Mouse (Mus musculus) brain, embryonic 14.5 days (tissue): ENCODE results near the gene Cnot10.

ENCODE experiments used
- CTCF ChIP-seq: fragments of 200-500 bp; IDR thresholded peaks from 2 replicates; pipeline ENCODE4 v1.5.1; 2012; ENCODE audit warnings: inconsistent platforms, mild to moderate bottlenecking, moderate library complexity, borderline replicate concordance; ENCODE audit not compliant: insufficient read depth, insufficient read length; ENCODE audit errors: extremely low read depth
- POLR2A ChIP-seq: fragments of 200-500 bp; IDR thresholded peaks from 2 replicates; pipeline ENCODE4 v1.6.1; 2012; ENCODE audit warnings: mild to moderate bottlenecking, inconsistent platforms, borderline replicate concordance; ENCODE audit not compliant: poor library complexity, insufficient read depth, insufficient read length, severe bottlenecking; ENCODE audit errors: extremely low read depth

DNA sequence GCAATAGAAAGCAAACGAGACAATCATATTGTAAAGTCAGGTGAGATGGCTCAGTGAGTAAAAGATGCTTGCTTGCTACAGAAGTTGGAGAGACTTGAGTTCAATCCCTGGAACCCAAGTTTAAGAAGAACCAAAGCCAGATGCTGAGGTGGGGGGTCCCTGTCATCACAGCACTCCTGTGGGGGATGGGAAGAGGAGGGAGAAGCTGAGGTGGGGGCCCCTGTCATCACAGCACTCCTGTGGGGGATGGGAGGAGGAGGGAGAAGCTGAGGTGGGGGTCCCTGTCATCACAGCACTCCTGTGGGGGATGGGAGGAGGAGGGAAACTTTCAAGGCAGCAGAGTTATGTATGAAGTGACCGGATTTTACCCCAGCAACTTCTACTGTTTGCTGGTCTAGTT is 33.6 kb upstream of the Cnot10 start:
- TF ChIP-seq CTCF (no peak), POLR2A (no peak)
